Mouse (Mus musculus) CH12.LX (cell line): ENCODE data around the gene Gm17622. TPM values are rescaled to one million over a fixed set of nuclear protein-coding genes. Genes with fewer than 3 reads are reported as not detected.

Source experiments
- polyA plus RNA-seq: library from polyadenylated mRNA; unstranded; fragments of >175 nt; gene quantifications from 2 replicates; pipeline ENCODE4 v1.2.1, GENCODE M21; 2012; ENCODE audit warnings: low read depth; ENCODE audit not compliant: insufficient read length
- total RNA-seq, 2 experiments: library from RNA; depleted of rRNA; stranded (reverse); fragments of 300-350 nt in 1 of 2; fragments of >200 nt in 1 of 2; gene quantifications; 2 replicates each; pipeline ENCODE4 v1.2.3; 2012 to 2014

The Gm17622 gene
- total and polyA plus RNA-seq, 3 experiments = not detected

Other genes starting within 250 kb of the Gm17622 start
- gene Poc5, start 102.4 kb upstream of the Gm17622 start, total RNA-seq (2012; rRNA removed) = 17.2 and 18.0 TPM in 2 replicates
- gene Poc5, start 102.4 kb upstream of the Gm17622 start, total RNA-seq (2014; rRNA removed) = 21.6 and 23.8 TPM in 2 replicates
- gene Poc5, start 102.4 kb upstream of the Gm17622 start, polyA plus RNA-seq = 31.0 and 37.5 TPM in 2 replicates
- 0.08 and 0.13 TPM in 2 replicates for gene Ankdd1b, start 19.5 kb upstream of the Gm17622 start, total RNA-seq (2012; rRNA removed)
- not detected in 2 replicates for gene Ankdd1b, start 19.5 kb upstream of the Gm17622 start, total RNA-seq (2014; rRNA removed)
- not detected in 2 replicates for gene Ankdd1b, start 19.5 kb upstream of the Gm17622 start, polyA plus RNA-seq
- 12.9 and 13.3 TPM in 2 replicates for gene Polk, start 51.8 kb downstream of the Gm17622 start, total RNA-seq (2012; rRNA removed)
- 10.4 and 12.7 TPM in 2 replicates for gene Polk, start 51.8 kb downstream of the Gm17622 start, total RNA-seq (2014; rRNA removed)
- 9.2 and 10.5 TPM in 2 replicates for gene Polk, start 51.8 kb downstream of the Gm17622 start, polyA plus RNA-seq
- 7.0 and 9.6 TPM in 2 replicates for gene Col4a3bp, start 51.9 kb downstream of the Gm17622 start, total RNA-seq (2012; rRNA removed)
- gene Col4a3bp, start 51.9 kb downstream of the Gm17622 start, total RNA-seq (2014; rRNA removed) = 11.9 and 15.9 TPM in 2 replicates
- 10.8 and 14.8 TPM in 2 replicates for gene Col4a3bp, start 51.9 kb downstream of the Gm17622 start, polyA plus RNA-seq
- 71.6 and 81.1 TPM in 2 replicates for gene Hmgcr, start 180.2 kb downstream of the Gm17622 start, total RNA-seq (2012; rRNA removed)
- gene Hmgcr, start 180.2 kb downstream of the Gm17622 start, total RNA-seq (2014; rRNA removed) = 85.1 and 118 TPM in 2 replicates
- gene Hmgcr, start 180.2 kb downstream of the Gm17622 start, polyA plus RNA-seq = 97.5 and 98.9 TPM in 2 replicates